Mouse (Mus musculus) WW6 (cell line): ENCODE measurements at regions not wholly inside any gene's neighbourhood (a gene's known extent, or its start where the extent isn't known, plus 50 kb on each side); places are given as distances from the start of the nearest gene placed in this dataset.

Experiments
- DNase-seq: peaks from one replicate; pipeline ENCODE4 v3.0.0-alpha.2; 2013; ENCODE audit warnings: low read depth, low spot score

DNA sequence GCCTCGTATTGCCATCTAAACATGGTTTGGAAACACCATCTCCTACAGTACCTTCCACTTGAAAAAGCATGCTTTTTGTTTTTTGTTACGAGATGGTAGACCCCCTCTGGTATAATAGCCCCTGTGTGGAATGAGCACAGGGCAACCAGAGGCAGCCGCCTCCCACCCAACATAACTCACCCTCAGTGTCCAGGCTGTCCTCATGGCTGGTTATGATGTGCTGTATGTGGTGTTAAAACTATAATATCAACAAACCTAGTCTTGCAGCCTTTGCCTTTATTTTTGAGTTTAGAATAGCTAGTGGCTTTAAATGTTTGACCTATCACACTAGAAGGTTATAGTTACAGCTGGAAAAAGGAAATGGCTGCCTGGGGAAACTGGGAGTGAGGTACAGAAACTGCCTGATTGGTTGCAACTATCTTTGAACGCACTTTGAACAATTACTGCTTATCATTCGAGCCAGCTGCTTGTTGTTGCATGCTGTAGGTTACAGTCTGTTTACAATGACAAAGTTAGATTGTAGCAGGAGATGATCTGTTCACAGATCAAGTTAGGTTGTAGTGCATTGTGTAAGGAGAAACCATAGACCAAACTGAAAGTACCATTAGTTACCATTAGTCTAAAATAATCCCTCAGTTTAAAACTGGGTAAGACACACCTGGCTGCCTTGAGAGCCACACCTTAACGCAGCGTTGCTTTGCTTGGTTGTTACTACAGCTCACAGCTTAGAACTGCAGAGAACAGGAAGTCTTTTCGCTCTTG lies 414.8 kb downstream of the Klf5 start:
- no peak for DNase-seq

DNA sequence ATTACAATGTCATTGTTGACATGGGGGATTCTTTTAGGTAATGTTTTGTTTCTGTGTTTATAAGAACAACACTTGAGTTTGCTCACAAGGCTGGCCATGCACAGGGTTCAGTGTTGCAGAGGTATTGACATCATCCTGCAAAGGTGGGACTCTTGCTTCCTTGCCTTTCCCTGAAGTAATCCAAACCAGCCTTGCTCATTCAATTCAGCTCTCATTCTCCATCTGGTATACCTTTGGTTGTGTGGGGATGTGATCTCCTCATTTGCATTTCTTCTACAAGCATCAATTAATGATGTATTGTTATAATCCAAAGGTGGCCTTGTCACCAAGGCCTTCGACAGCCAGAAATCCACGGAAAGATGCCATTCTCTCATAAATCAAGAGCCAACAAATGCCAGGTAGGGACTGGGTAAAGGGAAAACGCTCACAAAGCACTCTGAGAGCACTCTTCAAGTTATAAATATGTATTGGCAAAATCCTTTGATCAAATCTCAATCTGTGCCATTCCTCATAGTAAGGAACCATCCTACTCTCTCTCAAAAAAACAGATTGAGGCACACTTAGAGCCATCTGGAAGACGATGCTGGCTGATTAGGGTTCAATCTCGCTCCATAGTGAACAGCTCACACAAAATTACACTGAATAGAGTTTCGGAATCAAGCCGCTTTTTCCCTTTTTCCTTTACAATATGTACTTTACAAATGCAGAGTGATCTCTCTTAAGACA lies 435.1 kb downstream of the Klf5 start:
- no peak for DNase-seq

DNA sequence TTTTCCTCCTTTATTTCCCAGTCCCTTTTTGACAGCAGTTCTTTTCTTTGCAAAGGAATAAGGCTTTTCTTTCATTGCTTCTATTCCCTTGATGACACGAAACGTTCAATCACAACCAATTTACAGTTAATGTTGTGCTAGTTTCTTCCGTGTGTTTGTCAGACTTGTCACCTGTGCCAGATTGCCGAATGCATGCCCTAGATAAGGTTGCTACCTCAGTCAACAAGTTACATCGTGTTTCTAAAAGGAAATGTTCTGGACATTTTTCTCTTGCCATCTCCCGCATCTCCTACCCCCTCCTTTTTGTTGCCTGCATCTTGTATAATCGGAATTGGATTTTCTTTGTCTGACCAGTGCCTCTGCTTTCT lies 435.7 kb downstream of the Klf5 start:
- DNase-seq, result no peak

GRCm38 (mm10) chr14:99743625-99744297 lies 445.3 kb downstream of the Klf5 start:
- DNase-seq, result no peak

DNA sequence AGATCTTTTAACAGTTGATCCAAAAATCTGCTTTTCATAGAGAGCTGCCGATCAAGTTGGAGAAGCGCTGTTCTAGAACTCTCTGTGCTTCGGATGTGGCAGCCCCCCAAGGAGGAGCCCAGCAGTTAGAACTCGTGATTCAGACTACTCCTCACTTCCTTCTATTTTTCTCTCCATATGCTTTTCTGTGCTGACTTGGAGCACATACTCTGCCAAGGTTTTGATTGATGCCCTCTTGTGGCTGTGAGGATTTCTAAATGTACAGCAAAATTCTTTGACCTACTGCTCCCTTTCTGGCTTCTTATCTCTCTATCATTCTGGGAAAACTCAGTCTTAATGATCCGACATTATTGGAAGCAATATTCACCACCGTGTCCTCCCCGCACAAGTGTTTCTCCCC lies 446.7 kb downstream of the Klf5 start:
- DNase-seq, result no peak

GRCm38 (mm10) chr14:99748166-99748565 lies 449.7 kb downstream of the Klf5 start:
- no peak for DNase-seq

GRCm38 (mm10) chr14:99749308-99750305 lies 451.1 kb downstream of the Klf5 start:
- DNase-seq, result no peak

DNA sequence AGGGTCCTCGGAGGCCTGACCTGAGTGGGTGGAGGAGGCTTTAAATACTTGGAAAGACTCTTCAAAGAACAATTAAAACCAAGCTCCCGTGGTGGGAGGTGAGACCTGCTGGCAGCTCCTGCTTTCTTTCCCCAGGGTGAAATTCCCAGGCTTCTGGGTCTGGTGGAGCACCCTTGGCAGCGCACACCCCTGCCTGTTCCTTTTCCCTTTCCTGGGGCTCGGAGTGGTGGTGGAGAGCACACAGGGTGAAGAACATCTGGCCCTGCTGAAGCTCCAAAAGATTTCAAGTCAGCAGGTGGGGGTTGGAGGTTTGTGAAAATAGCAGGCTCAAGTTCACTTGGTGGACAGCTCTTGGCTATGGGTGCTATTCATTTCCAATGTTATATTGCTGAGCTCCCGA lies 459.6 kb downstream of the Klf5 start:
- DNase-seq, result no peak

- no peak for DNase-seq
Measured at GRCm38 (mm10) chr14:99763336-99763735, 464.8 kb downstream of the Klf5 start.

- no peak for DNase-seq
Measured at GRCm38 (mm10) chr14:99771009-99771408, 472.5 kb downstream of the Klf5 start.

- DNase-seq, result no peak
Measured at GRCm38 (mm10) chr14:99772774-99773423, 474.4 kb downstream of the Klf5 start.

DNA sequence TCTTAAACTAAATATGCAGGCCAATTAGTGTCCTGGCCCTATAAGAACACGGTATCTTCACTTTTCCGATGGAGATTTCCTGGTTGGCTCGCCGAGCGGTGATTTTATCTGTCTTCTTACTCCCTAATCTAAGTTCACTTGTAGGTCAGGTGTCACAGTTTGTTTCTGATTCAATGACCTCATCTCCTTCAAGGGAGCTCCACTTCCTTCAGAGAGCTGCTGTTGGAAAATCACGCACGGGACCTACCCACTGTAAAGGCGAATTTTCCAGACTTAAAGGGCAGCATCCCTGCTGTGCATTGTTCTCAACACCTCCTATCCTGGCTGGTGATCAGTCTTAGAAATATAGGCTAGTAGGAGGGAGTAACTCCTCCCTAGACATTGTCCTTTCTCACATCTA lies 480.0 kb downstream of the Klf5 start:
- DNase-seq, result no peak

DNA sequence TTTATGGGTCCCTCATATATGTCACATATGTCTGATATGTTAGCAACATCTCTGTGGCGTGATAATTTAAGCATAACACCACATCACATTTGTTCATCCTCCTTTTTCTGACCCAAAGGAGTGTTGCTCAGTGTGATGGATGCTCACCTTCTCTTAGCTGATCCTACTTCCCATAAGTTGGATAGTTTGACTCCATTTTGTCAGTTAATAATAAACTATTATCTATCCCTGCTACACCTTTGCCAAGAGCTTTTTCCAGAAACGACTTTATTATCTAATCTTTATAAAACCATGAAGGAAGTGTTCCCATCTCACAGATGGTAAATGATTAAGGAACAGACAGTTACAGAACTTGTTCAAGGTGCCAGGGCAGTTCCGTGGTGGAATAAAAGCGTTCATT lies 480.5 kb downstream of the Klf5 start:
- no peak for DNase-seq

DNA sequence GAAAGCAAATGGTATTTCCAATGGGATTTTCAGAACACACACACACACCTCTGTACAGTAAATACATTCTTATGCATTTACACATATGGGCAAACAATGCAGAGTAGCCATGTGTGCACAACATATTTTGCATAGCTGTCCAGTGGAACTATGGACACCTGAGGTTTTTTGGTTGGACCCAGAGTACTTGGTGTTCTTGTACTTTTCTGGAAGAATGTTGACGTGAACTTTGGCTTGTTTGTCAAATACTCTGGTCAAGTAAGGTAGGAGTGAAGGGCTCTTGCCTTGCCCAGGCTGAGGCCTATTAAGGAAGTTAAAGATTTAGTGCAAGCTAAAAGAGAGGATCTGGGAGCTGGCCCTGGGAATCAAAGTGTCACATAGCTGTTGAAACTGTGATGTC lies 485.2 kb downstream of the Klf5 start:
- DNase-seq, result no peak

DNA sequence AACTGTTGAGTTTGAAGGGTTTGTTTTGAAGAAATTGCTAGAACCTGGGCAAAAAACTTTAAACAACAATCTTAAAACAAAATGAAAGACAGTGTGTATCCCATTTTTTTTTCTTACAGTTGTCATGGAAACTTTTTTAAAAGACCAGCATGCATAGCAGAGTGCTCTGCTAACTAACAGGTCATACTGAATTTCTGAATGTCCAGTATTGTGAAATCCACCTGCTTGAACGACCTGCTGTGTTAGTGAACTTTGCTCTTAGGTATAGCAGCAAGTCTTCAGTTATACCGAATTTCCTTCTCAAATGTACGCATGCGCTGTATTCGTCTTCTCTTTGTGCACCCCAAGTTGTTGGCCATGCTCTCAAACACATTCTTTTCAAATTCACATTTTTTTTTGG lies 486.6 kb downstream of the Klf5 start:
- DNase-seq, result no peak

- DNase-seq, result peak; percentile 48
Measured at GRCm38 (mm10) chr14:99786367-99786766, 487.9 kb downstream of the Klf5 start.

DNA sequence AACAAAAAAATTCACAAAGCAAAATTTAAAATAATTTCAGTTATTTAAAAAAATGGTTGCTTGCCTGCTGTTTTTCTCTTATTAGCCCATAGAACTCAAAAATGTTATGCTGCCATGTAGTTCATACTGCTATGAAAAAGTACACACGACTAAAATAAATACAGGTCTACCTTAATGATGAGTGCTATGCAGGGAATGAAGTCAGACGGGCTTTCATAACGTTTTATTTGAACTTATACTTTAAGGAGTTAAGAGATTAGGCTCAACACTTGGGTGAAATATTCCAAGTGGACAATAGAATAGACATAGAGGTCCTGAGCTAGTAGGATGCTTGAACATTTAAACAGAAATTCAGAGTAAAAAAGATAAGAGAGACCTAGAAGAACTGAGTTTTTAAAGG lies 489.7 kb downstream of the Klf5 start:
- no peak for DNase-seq

DNA sequence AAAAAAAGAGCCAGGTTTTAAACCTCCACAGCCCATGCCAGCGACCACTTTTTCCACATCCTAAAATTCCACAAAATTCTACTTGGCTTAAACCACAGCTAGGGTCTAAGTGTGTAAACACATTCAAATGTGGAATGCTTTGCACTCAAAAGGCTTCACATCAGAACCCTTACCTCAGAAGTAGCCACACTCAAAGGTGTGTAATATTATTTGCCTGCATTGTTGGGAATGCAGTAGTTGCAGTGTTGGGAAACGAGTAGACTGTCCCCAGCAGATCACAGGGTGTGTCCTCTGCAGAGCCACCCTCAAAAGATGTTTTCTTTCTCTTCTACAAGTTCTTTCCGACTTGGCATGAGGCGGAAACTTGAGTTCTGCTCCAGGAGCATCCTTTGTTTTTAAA lies 488.2 kb downstream of the Klf12 start:
- no peak for DNase-seq

DNA sequence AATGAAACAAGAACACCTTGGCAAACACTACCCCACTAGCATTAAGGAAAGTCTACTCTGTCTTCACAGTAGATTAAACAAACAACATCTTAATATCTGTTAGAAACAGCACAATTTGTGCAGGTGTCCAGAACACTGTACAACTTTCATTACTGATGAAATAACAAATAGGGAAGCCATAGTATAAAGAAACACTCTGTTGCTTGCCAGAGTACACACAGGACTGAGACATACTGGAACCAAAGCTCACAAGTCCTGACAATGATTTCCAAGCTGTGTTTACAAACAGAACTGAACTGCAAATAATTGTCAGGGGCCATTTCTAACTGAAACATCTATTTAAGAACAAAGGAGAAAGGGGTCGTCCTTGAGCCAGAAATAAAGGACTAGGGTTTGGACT lies 478.4 kb downstream of the Klf12 start:
- DNase-seq, result no peak

DNA sequence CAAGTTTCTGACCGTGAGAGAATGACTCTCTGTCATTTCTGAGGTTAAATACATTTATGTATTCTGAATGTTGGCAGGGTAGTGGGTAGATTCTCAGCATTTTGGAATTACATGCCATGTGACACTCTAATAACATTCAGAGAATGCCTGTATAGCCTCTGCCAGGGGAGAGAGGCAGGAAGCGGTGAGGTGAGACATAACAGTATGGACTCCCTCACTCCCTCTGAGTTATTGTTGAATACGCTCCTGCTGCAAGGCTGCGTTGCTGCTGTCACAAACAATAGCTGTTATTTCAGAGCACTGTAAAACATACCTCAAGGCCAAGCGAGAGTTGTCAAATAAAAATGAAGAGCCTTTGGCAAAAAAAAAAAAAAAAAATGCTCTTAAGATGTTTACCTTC lies 477.9 kb downstream of the Klf12 start:
- no peak for DNase-seq
